In genomic region chr2:180788386-180788785, GRCm38 (mm10) we compare ENCODE assay signal across 13 mouse cellular contexts. TPM values are rescaled to one million over a fixed set of nuclear protein-coding genes. Genes with fewer than 3 reads are reported as not detected.
A peak's percentile ranks its signal among the peaks of the same experiment; 100 is the strongest.
DNase-seq lines count a peak whose midpoint lies in the region; ATAC-seq and TF ChIP-seq lines count a peak whose summit lies in the region.
"Had no signal": no experiment of that assay in that cellular context is flagged by ENCODE, and none has a peak within 500 bp of the region (broad histone marks: within the 10 kb centered on the region; RNA-seq: fewer than 3 reads in every experiment).

No protein-coding gene starts in this region.

- TF ChIP-seq EP300 in heart, postnatal 0 days (IDR thresholded peaks at IDR 0.05; ENCODE audit: low read depth), result no peak

- H3K36me3 ChIP-seq in forebrain, embryonic 14.5 days (ENCODE audit: control insufficient read depth, insufficient read depth, low read length), result no peaks in the 10 kb centered on the region
- H3K36me3 ChIP-seq in forebrain, embryonic 11.5 days (ENCODE audit: control insufficient read depth, insufficient read depth, low read length), result no peaks in the 10 kb centered on the region
- no peaks in the 10 kb centered on the region for H3K36me3 ChIP-seq in embryonic facial prominence, embryonic 10.5 days (replicated peaks)
- no peaks in the 10 kb centered on the region for H3K36me3 ChIP-seq in heart, postnatal 0 days (replicated peaks; ENCODE audit: control insufficient read depth, insufficient read depth, low read length)
- H3K36me3 ChIP-seq in limb, embryonic 10.5 days, result no peaks in the 10 kb centered on the region
- H3K36me3 ChIP-seq: hindbrain, embryonic 15.5 days; stomach, embryonic 15.5 days had no signal

- H3K27me3 ChIP-seq in forebrain, embryonic 14.5 days (replicated peaks; ENCODE audit: control insufficient read depth, insufficient read depth, low read length), result no peaks in the 10 kb centered on the region
- no peaks in the 10 kb centered on the region for H3K27me3 ChIP-seq in forebrain, embryonic 11.5 days (ENCODE audit: control insufficient read depth, insufficient read depth, low read length)
- H3K27me3 ChIP-seq in embryonic facial prominence, embryonic 10.5 days (replicated peaks; ENCODE audit: low read depth, poor library complexity, severe bottlenecking), result peaks cover 27% of the 10 kb centered on the region
- peaks cover 14% of the 10 kb centered on the region for H3K27me3 ChIP-seq in heart, postnatal 0 days (ENCODE audit: control insufficient read depth, insufficient read depth, low read length)
- peaks cover 42% of the 10 kb centered on the region for H3K27me3 ChIP-seq in limb, embryonic 10.5 days (ENCODE audit: low read depth, poor library complexity, severe bottlenecking)
- H3K27me3 ChIP-seq: hindbrain, embryonic 15.5 days had no signal

- ATAC-seq in forebrain, embryonic 14.5 days, result no peak
- ATAC-seq in forebrain, embryonic 11.5 days (replicated peaks; ENCODE audit: low FRiP score), result no peak
- ATAC-seq in heart, postnatal 0 days (ENCODE audit: insufficient read depth, low read depth), result peak; percentile 72

- no peak overlapping the region for H3K9ac ChIP-seq in forebrain, embryonic 14.5 days (ENCODE audit: low read length)
- H3K9ac ChIP-seq in forebrain, embryonic 11.5 days (ENCODE audit: low read length), result no peak overlapping the region
- H3K9ac ChIP-seq in heart, postnatal 0 days (replicated peaks; ENCODE audit: low read depth, low read length), result no peak overlapping the region
- H3K9ac ChIP-seq: stomach, embryonic 15.5 days had no signal

- H3K9me3 ChIP-seq in forebrain, embryonic 14.5 days (replicated peaks; ENCODE audit: control insufficient read depth, low read length), result no peaks in the 10 kb centered on the region
- no peaks in the 10 kb centered on the region for H3K9me3 ChIP-seq in forebrain, embryonic 11.5 days (ENCODE audit: control insufficient read depth, low read length)
- H3K9me3 ChIP-seq in embryonic facial prominence, embryonic 10.5 days, result no peaks in the 10 kb centered on the region
- no peaks in the 10 kb centered on the region for H3K9me3 ChIP-seq in heart, postnatal 0 days (replicated peaks; ENCODE audit: control insufficient read depth, low read length)
- H3K9me3 ChIP-seq in limb, embryonic 10.5 days (replicated peaks), result no peaks in the 10 kb centered on the region
- H3K9me3 ChIP-seq: hindbrain, embryonic 15.5 days; stomach, embryonic 15.5 days had no signal

- WGBS in forebrain, embryonic 14.5 days, result 42% methylated on average over 2 of the region's 2 CpGs
- 49% methylated on average over 2 of the region's 2 CpGs for WGBS in forebrain, embryonic 11.5 days
- WGBS in embryonic facial prominence, embryonic 10.5 days, result 41% methylated on average over 2 of the region's 2 CpGs
- 0% methylated on average over 2 of the region's 2 CpGs for WGBS in heart, postnatal 0 days
- 25% methylated on average over 2 of the region's 2 CpGs for WGBS in limb, embryonic 10.5 days

- TF ChIP-seq CTCF in heart, postnatal 0 days (IDR thresholded peaks at IDR 0.05; ENCODE audit: low read depth), result no peak

- H3K4me1 ChIP-seq in forebrain, embryonic 14.5 days (ENCODE audit: control insufficient read depth, insufficient read depth, low read length), result peaks cover 10% of the 10 kb centered on the region
- no peaks in the 10 kb centered on the region for H3K4me1 ChIP-seq in forebrain, embryonic 11.5 days (replicated peaks; ENCODE audit: control insufficient read depth, insufficient read depth, low read length)
- H3K4me1 ChIP-seq in embryonic facial prominence, embryonic 10.5 days, result peaks cover 9% of the 10 kb centered on the region
- peaks cover 10% of the 10 kb centered on the region; the same call in 1 of the 2 replicates for H3K4me1 ChIP-seq in heart, postnatal 0 days (ENCODE audit: control insufficient read depth, insufficient read depth)
- H3K4me1 ChIP-seq in limb, embryonic 10.5 days, result no peaks in the 10 kb centered on the region
- H3K4me1 ChIP-seq: stomach, embryonic 15.5 days had no signal

- no peak overlapping the region for H3K4me3 ChIP-seq in forebrain, embryonic 14.5 days (ENCODE audit: low read depth, low read length)
- no peak overlapping the region for H3K4me3 ChIP-seq in forebrain, embryonic 11.5 days (ENCODE audit: low read depth, low read length)
- no peak overlapping the region for H3K4me3 ChIP-seq in embryonic facial prominence, embryonic 10.5 days
- no peak overlapping the region for H3K4me3 ChIP-seq in heart, postnatal 0 days (ENCODE audit: low read depth, low read length)
- H3K4me3 ChIP-seq in limb, embryonic 10.5 days, result no peak overlapping the region
- H3K4me3 ChIP-seq: hindbrain, embryonic 15.5 days; myocyte; stomach, embryonic 15.5 days had no signal

- H3K27ac ChIP-seq in forebrain, embryonic 14.5 days (ENCODE audit: low read depth, low read length), result peak overlapping the region; percentile 44; the same call in 1 of the 2 replicates
- no peak overlapping the region for H3K27ac ChIP-seq in forebrain, embryonic 11.5 days (ENCODE audit: low read depth, low read length)
- no peak overlapping the region for H3K27ac ChIP-seq in embryonic facial prominence, embryonic 10.5 days (replicated peaks)
- peak overlapping the region; percentile 62 for H3K27ac ChIP-seq in heart, postnatal 0 days (ENCODE audit: low read depth)
- H3K27ac ChIP-seq in limb, embryonic 10.5 days, result no peak overlapping the region
- H3K27ac ChIP-seq: stomach, embryonic 15.5 days had no signal

- H3K4me2 ChIP-seq in forebrain, embryonic 14.5 days (ENCODE audit: low read length), result no peak overlapping the region
- no peak overlapping the region for H3K4me2 ChIP-seq in forebrain, embryonic 11.5 days (ENCODE audit: low read depth, low read length, severe bottlenecking)
- no peak overlapping the region for H3K4me2 ChIP-seq in heart, postnatal 0 days (ENCODE audit: low read depth, low read length)
- H3K4me2 ChIP-seq: stomach, embryonic 15.5 days had no signal

- no peak for DNase-seq in forebrain, embryonic 14.5 days (ENCODE audit: low spot score)
- no peak for DNase-seq in forebrain, embryonic 11.5 days (ENCODE audit: low spot score)
- peak; percentile 12 for DNase-seq in Muller cell, postnatal 12 days (ENCODE audit: inconsistent ontology term)
- peak; percentile 15 for DNase-seq in embryonic facial prominence, embryonic 10.5 days (ENCODE audit: low spot score)
- peak; percentile 45 for DNase-seq in heart, postnatal 0 days (ENCODE audit: low spot score)
- DNase-seq in limb, embryonic 10.5 days (ENCODE audit: low spot score), result no peak
- DNase-seq in lung, postnatal 36 days, result no peak
- no peak for DNase-seq in embryo, embryonic 10 days (ENCODE audit: low spot score)
- DNase-seq: adrenal gland, adult 2 months had no signal

RNA-seq across cellular contexts. Expression of gene Bhlhe23, which starts 11.7 kb away (rescaled TPM):
- 0.85 and 1.1 TPM in 2 replicates for polyA plus RNA-seq in forebrain, embryonic 14.5 days (2014; fragmentation: Nextera tagmentation; extraction: Ambion mirVana)
- 0.85 and 0.87 TPM in 2 replicates for polyA plus RNA-seq in forebrain, embryonic 11.5 days (2014; fragmentation: Nextera tagmentation; extraction: Ambion mirVana)
- polyA plus RNA-seq in embryonic facial prominence, embryonic 10.5 days (2016; fragmentation: Nextera tagmentation; extraction: Ambion mirVana), result 1.2 and 1.9 TPM in 2 replicates
- total RNA-seq in heart, postnatal 0 days (2014; rRNA removed; ENCODE audit: low replicate concordance), result not detected in 2 replicates
- not detected in 2 replicates for polyA plus RNA-seq in heart, postnatal 0 days (2015; fragmentation: Nextera tagmentation; extraction: Ambion mirVana)
- not detected in 2 replicates for polyA plus RNA-seq in limb, embryonic 10.5 days (2016; fragmentation: Nextera tagmentation; extraction: Ambion mirVana)
- total RNA-seq: adrenal gland, adult 2 months had no signal
- polyA plus RNA-seq: adrenal gland, adult 2 months; cortical plate, adult 2 months; myocyte had no signal

Comparison
In these comparisons a context has a peak if more than half of its experiments do, and no peak if none do; other contexts are left out.
1. H3K27ac ChIP-seq: peak in forebrain, embryonic 14.5 days (single experiment) and heart, postnatal 0 days (single experiment); none in forebrain, embryonic 11.5 days (single experiment), embryonic facial prominence, embryonic 10.5 days (single experiment) and limb, embryonic 10.5 days (single experiment).
2. DNase-seq: peak in Muller cell, postnatal 12 days (single experiment), embryonic facial prominence, embryonic 10.5 days (single experiment) and heart, postnatal 0 days (single experiment); none in forebrain, embryonic 14.5 days (single experiment), forebrain, embryonic 11.5 days (single experiment), limb, embryonic 10.5 days (single experiment), lung, postnatal 36 days (single experiment) and embryo, embryonic 10 days (single experiment).